Mouse (Mus musculus) intestine, embryonic 16.5 days (tissue): ENCODE data around the gene Olfr1412. TPM values are rescaled to one million over a fixed set of nuclear protein-coding genes. Genes with fewer than 3 reads are reported as not detected.

ENCODE experiments used
- ATAC-seq: fragments of 200-750 bp; cut with Nextera tagmentation; 2 replicates; pipeline ENCODE4 v1.8.0; 2017; ENCODE audit warnings: moderate TSS enrichment, moderate library complexity
- H3K27ac ChIP-seq: fragments of 300-500 bp; sonication (generic); 2 replicates; pipeline ENCODE4 v1.5.1; 2014; ENCODE audit warnings: mild to moderate bottlenecking, low read length
- H3K27me3 ChIP-seq: fragments of 300-500 bp; sonication (generic); replicated peaks from 2 replicates; pipeline ENCODE4 v1.6.1; 2014; ENCODE audit warnings: low read length, control low read depth, mixed read lengths; ENCODE audit not compliant: control insufficient read depth, insufficient read depth
- H3K36me3 ChIP-seq: fragments of 300-500 bp; sonication (generic); 2 replicates; pipeline ENCODE4 v1.6.1; 2014; ENCODE audit warnings: low read length, control low read depth; ENCODE audit not compliant: control insufficient read depth, insufficient read depth
- H3K4me1 ChIP-seq: fragments of 300-500 bp; sonication (generic); 2 replicates; pipeline ENCODE4 v1.6.1; 2014; ENCODE audit warnings: low read length, control low read depth, mixed read lengths; ENCODE audit not compliant: control insufficient read depth, insufficient read depth
- H3K4me2 ChIP-seq: fragments of 300-500 bp; sonication (generic); 2 replicates; pipeline ENCODE4 v1.6.1; 2014; ENCODE audit warnings: low read depth, low read length, control low read depth
- H3K4me3 ChIP-seq: fragments of 300-500 bp; sonication (generic); 2 replicates; pipeline ENCODE4 v1.5.1; 2014; ENCODE audit warnings: mild to moderate bottlenecking, low read length
- H3K9ac ChIP-seq: fragments of 300-500 bp; sonication (generic); 2 replicates; pipeline ENCODE4 v1.6.1; 2014; ENCODE audit warnings: low read depth, low read length
- H3K9me3 ChIP-seq: fragments of 300-500 bp; sonication (generic); 2 replicates; pipeline ENCODE4 v1.6.1; 2016; ENCODE audit warnings: low read length, control low read depth; ENCODE audit not compliant: control insufficient read depth
- WGBS: fragments of 180-500 bp; shearing (Covaris S2); extraction: QIAGEN DNeasy Blood & Tissue Kit; methylation state at CpG from one replicate; pipeline ENCODE4 v1.1.7; 2014; 5-methylcytosine and 5-hydroxymethylcytosine counted together
- polyA plus RNA-seq: library from polyadenylated mRNA; unstranded; fragments of >200 nt; fragmentation: Nextera tagmentation; extraction: Ambion mirVana; gene quantifications from 2 replicates; pipeline ENCODE4 v1.2.1, GENCODE M21; 2015

The Olfr1412 gene
- not detected in 2 replicates for polyA plus RNA-seq

- H3K36me3 ChIP-seq: no peaks in the 10 kb centered on the region
- H3K27me3 ChIP-seq: no peaks in the 10 kb centered on the region
- H3K9me3 ChIP-seq: no peaks in the 10 kb centered on the region
- no peaks in the 10 kb centered on the region for H3K4me1 ChIP-seq
- 88% methylated on average over 2 of the region's 2 CpGs for WGBS
- ATAC-seq: no peak
- no peak within 1 kb of the TSS for H3K27ac ChIP-seq
- H3K9ac ChIP-seq: no peak within 1 kb of the TSS
- no peak within 1 kb of the TSS for H3K4me3 ChIP-seq
- H3K4me2 ChIP-seq: no peak within 1 kb of the TSS
Measured at GRCm38 (mm10) chr1:92585479-92585878, at the start of gene Olfr1412. Gene Olfr1412, plus strand, starts transcription at chr1:92585779.

- no peak overlapping the region for H3K9ac ChIP-seq
- H3K4me2 ChIP-seq: no peak overlapping the region
- H3K4me1 ChIP-seq: no peaks in the 10 kb centered on the region
- H3K9me3 ChIP-seq: no peaks in the 10 kb centered on the region
- H3K27me3 ChIP-seq: no peaks in the 10 kb centered on the region
- H3K36me3 ChIP-seq: no peaks in the 10 kb centered on the region
- H3K27ac ChIP-seq: no peak overlapping the region
- no peak overlapping the region for H3K4me3 ChIP-seq
- WGBS: 41% methylated on average over 5 of the region's 5 CpGs
- no peak for ATAC-seq
Measured at GRCm38 (mm10) chr1:92536972-92537371, 48.6 kb upstream of the Olfr1412 start.

GRCm38 (mm10) chr1:92539071-92539470, 46.5 kb upstream of the Olfr1412 start:
- Histone ChIP-seq H3K36me3 (no peaks in the 10 kb centered on the region), H3K9ac (no peak overlapping the region), H3K4me3 (no peak overlapping the region), H3K27me3 (no peaks in the 10 kb centered on the region), H3K4me2 (no peak overlapping the region), H3K27ac (no peak overlapping the region), H3K4me1 (no peaks in the 10 kb centered on the region), H3K9me3 (no peaks in the 10 kb centered on the region)
- no peak for ATAC-seq
- WGBS: 46% methylated on average over 2 of the region's 2 CpGs

- Histone ChIP-seq H3K4me1 (no peaks in the 10 kb centered on the region), H3K9ac (no peak overlapping the region), H3K9me3 (no peaks in the 10 kb centered on the region), H3K4me3 (no peak overlapping the region), H3K27me3 (no peaks in the 10 kb centered on the region), H3K36me3 (no peaks in the 10 kb centered on the region), H3K27ac (no peak overlapping the region), H3K4me2 (no peak overlapping the region)
- WGBS: 80% methylated on average over 2 of the region's 2 CpGs
- ATAC-seq: no peak
Measured at GRCm38 (mm10) chr1:92545929-92546328, 39.6 kb upstream of the Olfr1412 start.

GRCm38 (mm10) chr1:92571022-92571421, 14.6 kb upstream of the Olfr1412 start, which contains the start of gene Olfr1413:
Gene Olfr1413, plus strand, starts transcription at chr1:92571322.
- Histone ChIP-seq H3K9ac (no peak within 1 kb of the TSS), H3K36me3 (no peaks in the 10 kb centered on the region), H3K9me3 (no peaks in the 10 kb centered on the region), H3K4me3 (no peak within 1 kb of the TSS), H3K27me3 (no peaks in the 10 kb centered on the region), H3K4me2 (no peak within 1 kb of the TSS), H3K27ac (no peak within 1 kb of the TSS), H3K4me1 (no peaks in the 10 kb centered on the region)
- 87% methylated on average over 3 of the region's 3 CpGs for WGBS
- ATAC-seq: no peak

- Histone ChIP-seq H3K27ac (no peak within 1 kb of the TSS), H3K4me3 (no peak within 1 kb of the TSS), H3K36me3 (no peaks in the 10 kb centered on the region), H3K27me3 (no peaks in the 10 kb centered on the region), H3K9me3 (no peaks in the 10 kb centered on the region), H3K9ac (no peak within 1 kb of the TSS), H3K4me2 (no peak within 1 kb of the TSS), H3K4me1 (no peaks in the 10 kb centered on the region)
- ATAC-seq: no peak
Measured at GRCm38 (mm10) chr1:92594111-92594510, 8.5 kb downstream of the Olfr1412 start, which contains the start of gene Olfr1411. Gene Olfr1411, plus strand, starts transcription at chr1:92594411.

GRCm38 (mm10) chr1:92596019-92596418, 10.4 kb downstream of the Olfr1412 start:
- no peaks in the 10 kb centered on the region for H3K9me3 ChIP-seq
- no peaks in the 10 kb centered on the region for H3K36me3 ChIP-seq
- H3K27me3 ChIP-seq: no peaks in the 10 kb centered on the region
- H3K4me2 ChIP-seq: no peak overlapping the region
- H3K4me3 ChIP-seq: no peak overlapping the region
- WGBS: 65% methylated on average over 3 of the region's 3 CpGs
- peak; percentile 65; the same call in 1 of the 2 replicates for ATAC-seq
- H3K27ac ChIP-seq: no peak overlapping the region
- H3K9ac ChIP-seq: no peak overlapping the region
- no peaks in the 10 kb centered on the region for H3K4me1 ChIP-seq

GRCm38 (mm10) chr1:92605482-92605881, 19.9 kb downstream of the Olfr1412 start, which contains the start of gene Olfr1410:
Gene Olfr1410, plus strand, starts transcription at chr1:92605782.
- no peak for ATAC-seq
- Histone ChIP-seq H3K9ac (no peak within 1 kb of the TSS), H3K27ac (no peak within 1 kb of the TSS), H3K27me3 (no peaks in the 10 kb centered on the region; the same call in 1 of the 2 replicates), H3K4me3 (no peak within 1 kb of the TSS), H3K9me3 (no peaks in the 10 kb centered on the region), H3K4me2 (no peak within 1 kb of the TSS), H3K36me3 (no peaks in the 10 kb centered on the region), H3K4me1 (no peaks in the 10 kb centered on the region)
- 86% methylated on average over 1 of the region's 1 CpGs for WGBS

- 78% methylated on average over 4 of the region's 4 CpGs for WGBS
- Histone ChIP-seq H3K4me3 (no peak overlapping the region), H3K36me3 (no peaks in the 10 kb centered on the region), H3K9me3 (no peaks in the 10 kb centered on the region), H3K27ac (no peak overlapping the region), H3K4me2 (no peak overlapping the region), H3K27me3 (no peaks in the 10 kb centered on the region; the same call in 1 of the 2 replicates), H3K9ac (no peak overlapping the region), H3K4me1 (no peaks in the 10 kb centered on the region)
- ATAC-seq: no peak
Measured at GRCm38 (mm10) chr1:92607711-92608110, 22.1 kb downstream of the Olfr1412 start.

GRCm38 (mm10) chr1:92611008-92611407, 25.4 kb downstream of the Olfr1412 start:
- Histone ChIP-seq H3K4me3 (no peak overlapping the region), H3K9me3 (no peaks in the 10 kb centered on the region), H3K27me3 (no peaks in the 10 kb centered on the region; the same call in 1 of the 2 replicates), H3K36me3 (no peaks in the 10 kb centered on the region), H3K4me2 (no peak overlapping the region), H3K4me1 (no peaks in the 10 kb centered on the region), H3K9ac (no peak overlapping the region), H3K27ac (no peak overlapping the region)
- WGBS: 5% methylated on average over 5 of the region's 5 CpGs
- ATAC-seq: no peak
